Mouse (Mus musculus): ENCODE data around the gene Cd86.

DNA sequence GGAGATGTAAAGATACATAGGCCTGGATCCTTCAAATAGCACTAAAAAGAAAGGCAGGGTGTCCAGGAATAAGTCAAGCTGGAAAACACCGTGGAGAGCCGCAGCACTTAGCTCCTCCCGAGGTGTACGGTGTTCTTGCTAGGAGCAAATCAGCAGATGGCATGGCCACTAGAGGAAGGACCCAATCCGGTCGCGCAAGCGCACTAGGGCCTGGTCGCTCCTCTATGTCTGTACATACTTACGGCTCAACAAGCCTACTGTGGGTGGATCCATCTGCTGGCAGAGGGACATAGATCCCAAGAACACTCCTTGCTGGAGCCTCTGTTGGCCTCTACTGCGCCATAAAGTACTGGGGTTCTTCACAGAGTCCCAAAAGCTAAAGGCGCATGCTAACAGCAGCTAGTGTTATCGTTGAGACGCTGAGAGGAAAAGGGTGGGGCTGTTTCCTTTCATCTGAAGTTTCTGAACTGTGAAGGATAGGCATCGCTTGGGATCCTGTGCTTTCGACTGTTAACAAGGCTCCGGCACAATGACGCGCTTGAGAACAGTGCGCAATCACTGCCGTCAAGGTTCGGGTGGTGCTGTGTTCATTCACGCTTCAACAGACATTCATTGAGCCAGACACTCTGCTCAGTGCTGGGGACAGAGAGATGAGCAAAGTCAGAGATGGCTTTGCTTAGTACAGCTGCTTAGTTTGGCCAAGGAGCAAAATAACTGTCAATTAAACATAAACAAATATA lies 30.7 kb downstream of the Cd86 start:
- TF ChIP-seq CTCF (IDR thresholded peaks at IDR 0.05; ENCODE audit: control insufficient read depth, insufficient read depth, low read length): no peak
- no peak for TF ChIP-seq POLR2A (IDR thresholded peaks at IDR 0.05; ENCODE audit: borderline replicate concordance, control insufficient read depth, low read depth, low read length)

Measured in bone marrow, adult 2 months (tissue).